Mouse (Mus musculus): ENCODE measurements around the gene Rpap3.

Gene Rpap3

DNA sequence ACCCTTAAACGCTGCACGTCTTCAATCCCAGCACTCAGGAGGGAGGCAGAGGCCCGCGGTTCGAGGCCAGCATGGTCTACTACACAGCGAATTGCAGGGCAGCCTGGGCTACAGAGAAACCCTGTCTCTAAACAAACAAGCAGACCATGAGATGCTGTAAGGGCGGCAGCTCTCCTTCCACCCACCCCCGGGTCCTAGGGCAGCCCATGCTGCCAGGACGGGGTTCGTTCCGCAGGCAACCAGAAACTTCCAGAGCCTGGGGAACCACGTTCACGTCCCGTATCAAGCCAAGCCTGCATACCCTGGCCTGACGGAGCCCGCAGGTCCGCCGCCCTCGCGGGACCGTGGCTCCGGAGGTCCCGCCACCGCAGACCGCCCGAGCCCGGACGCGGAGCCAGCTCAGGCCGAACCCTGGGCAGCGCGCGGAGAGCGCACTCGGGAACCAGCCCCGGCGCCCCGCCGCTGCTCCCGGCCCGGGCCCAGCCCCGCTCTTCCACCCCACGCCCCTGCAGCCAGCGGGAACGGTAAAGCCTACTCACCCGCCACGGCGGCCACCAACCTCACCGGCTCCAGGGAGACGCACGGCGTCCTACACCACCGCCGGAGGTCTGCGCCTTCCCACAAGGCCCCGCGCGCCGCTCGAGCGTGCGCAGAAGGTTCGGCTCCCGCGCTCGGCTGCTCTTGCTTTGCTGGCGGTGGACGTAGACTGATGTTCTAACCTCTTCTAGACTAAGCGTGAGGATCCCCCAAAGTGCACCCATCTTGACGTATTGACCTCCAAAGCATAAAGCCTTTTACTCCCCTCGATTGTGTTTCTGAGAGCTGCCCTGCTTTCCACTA lies at the start of gene Rpap3:
Rpap3 (minus strand) TSS at position 615 of the 840 bp plus-strand sequence.
- DNase-seq (ENCODE audit: low read depth, low spot score), result peak; percentile 60

DNA sequence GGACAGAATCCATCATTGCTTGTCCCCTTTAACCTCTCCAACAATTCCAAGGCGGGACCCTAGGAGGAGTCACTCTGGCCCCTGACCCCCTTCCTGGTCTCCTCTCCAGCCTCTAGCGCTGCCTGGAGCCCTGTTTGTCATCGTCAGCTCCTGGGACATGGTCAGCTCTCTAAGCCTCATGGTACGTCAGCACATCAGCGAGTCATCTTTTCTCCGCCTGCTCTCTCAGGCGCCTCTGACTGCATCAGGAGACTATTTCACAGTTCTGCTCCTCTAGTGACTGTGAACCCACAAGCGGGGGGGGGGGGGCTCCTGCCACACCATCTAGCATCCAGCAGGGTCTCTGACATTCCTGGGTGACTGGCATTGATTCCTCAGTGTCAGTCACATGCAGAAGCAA lies 49.7 kb upstream of the Rpap3 start:
- no peak for DNase-seq (ENCODE audit: low read depth, low spot score)

- no peak for DNase-seq (ENCODE audit: low read depth, low spot score)
These were observed 48.9 kb upstream of the Rpap3 start for GRCm38 (mm10) chr15:97754476-97754875.

GRCm38 (mm10) chr15:97752491-97752890 lies 46.9 kb upstream of the Rpap3 start:
- DNase-seq (ENCODE audit: low read depth, low spot score), result no peak

DNA sequence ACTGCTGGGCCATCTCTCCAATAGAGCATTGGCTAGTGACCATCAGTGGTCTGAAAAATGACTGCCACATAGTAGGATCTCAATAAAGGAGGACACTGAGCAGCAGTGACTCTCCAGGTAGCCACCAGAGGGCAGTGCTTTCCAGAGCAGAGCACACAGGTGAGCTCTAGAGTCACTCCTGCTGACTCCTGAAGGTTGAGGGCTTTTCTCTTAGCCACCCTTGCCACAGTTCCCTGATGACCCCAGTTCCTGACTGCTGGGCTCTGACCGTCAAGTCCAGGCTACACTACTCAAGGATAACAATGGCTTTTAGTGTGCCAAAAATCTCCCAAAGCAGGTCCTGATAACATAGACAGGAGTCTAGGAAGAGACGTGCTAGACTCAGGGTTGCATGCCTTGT lies 46.1 kb upstream of the Rpap3 start:
- DNase-seq (ENCODE audit: low read depth, low spot score), result no peak

GRCm38 (mm10) chr15:97750697-97751096 lies 45.1 kb upstream of the Rpap3 start:
- peak; percentile 62 for DNase-seq (ENCODE audit: low read depth, low spot score)

DNA sequence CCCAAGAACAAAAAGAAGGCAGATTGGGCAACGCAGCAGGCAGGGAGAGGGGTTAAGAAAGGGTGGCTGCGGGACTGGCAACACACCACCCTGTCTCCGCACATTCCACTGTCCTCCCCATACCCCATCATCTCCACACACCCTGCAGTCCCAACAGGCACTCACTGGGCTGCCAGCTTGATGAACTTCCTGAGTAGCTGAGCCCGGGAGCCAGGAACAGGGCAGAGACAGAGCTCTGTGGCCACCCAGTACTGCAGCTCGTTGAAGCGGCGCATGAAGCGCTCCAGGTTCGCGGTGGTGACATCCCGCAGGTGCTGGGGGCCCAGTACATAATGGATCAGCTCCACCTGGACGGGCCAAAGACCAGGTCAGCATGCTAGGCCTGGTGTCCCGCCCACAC lies 44.2 kb upstream of the Rpap3 start:
- DNase-seq (ENCODE audit: low read depth, low spot score), result no peak

DNA sequence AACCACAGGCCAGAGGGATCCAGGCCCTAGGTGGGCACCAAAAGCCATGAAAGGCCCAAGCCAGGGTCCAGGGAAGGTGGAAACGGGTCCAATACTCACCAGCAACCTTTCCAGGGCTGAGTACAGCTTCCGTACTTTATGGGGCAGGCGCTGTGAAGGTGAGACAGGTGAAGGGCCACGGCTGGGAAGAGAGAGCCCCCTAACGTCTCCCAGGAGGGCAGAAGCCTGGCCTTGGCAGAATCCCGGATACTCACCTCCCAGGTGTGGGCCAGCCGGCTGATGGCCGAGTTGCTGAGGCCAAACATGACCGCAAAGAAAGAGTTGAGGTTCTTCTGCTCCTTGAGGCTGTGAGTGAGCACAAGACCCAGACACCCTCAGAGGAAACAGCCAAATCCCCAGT lies 43.8 kb upstream of the Rpap3 start:
- DNase-seq (ENCODE audit: low read depth, low spot score), result no peak

GRCm38 (mm10) chr15:97748964-97749363 lies 43.3 kb upstream of the Rpap3 start:
- DNase-seq (ENCODE audit: low read depth, low spot score), result no peak

GRCm38 (mm10) chr15:97748309-97748708 lies 42.7 kb upstream of the Rpap3 start:
- no peak for DNase-seq (ENCODE audit: low read depth, low spot score)

GRCm38 (mm10) chr15:97747486-97747885 lies 41.9 kb upstream of the Rpap3 start:
- DNase-seq (ENCODE audit: low read depth, low spot score), result no peak

DNA sequence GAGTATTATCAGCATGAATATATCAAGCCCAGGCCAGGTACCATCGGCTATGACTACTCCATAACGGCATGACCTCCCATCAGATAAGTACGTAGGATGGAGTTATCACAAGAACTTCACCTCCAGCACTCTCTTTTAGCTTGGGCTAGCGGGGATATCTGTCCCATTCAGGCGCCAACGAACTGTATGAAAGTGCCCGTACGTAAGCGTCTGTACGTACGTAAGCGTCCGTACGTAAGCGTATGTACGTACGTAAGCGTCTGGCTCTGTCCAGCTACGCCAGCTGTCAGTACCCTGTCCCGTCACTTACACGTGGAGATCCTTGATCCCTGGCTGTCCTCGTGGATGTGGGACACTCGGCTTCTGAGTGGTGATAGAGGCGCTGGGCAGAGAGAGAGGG lies 41.1 kb upstream of the Rpap3 start:
- no peak for DNase-seq (ENCODE audit: low read depth, low spot score)

GRCm38 (mm10) chr15:97746278-97746677 lies 40.7 kb upstream of the Rpap3 start:
- no peak for DNase-seq (ENCODE audit: low read depth, low spot score)

DNA sequence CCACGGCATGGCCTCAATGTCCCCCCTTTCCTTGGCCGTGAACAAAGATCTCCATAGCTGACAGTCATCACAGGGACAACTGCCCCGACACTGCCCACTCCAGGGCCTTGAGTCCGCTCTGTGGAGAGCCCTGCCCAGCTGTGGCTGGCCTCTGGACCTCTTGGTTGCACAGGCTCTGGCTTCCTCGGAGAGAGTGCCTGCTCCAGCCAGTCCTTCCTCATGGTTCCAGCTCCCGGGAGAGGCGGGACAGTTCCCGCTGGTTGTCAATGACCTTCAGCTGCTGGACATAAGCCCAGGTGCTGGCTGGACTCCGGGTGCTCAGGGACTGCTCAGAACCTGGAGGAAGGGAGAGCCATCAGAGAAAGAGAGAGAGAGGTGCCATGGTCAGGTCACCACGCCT lies 39.7 kb upstream of the Rpap3 start:
- DNase-seq (ENCODE audit: low read depth, low spot score), result no peak

DNA sequence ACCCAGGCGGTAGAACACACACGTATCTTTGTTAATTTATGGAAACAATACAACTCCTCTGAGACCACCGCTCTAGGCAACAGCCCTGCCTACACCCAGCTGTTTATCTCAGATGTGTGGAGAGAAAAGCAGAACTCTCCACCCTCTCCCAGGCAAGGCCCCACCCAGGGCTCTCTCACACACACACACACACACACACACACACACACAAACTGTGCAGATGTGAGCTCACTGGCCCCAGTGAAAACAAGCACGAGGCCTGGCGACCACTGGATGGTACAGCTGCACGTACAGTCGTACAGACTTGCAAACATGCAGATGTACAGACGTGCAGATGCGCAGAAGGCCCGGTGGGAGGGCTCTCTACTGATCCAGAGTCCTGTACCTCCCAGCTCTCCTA lies 39.3 kb upstream of the Rpap3 start:
- DNase-seq (ENCODE audit: low read depth, low spot score), result no peak

DNA sequence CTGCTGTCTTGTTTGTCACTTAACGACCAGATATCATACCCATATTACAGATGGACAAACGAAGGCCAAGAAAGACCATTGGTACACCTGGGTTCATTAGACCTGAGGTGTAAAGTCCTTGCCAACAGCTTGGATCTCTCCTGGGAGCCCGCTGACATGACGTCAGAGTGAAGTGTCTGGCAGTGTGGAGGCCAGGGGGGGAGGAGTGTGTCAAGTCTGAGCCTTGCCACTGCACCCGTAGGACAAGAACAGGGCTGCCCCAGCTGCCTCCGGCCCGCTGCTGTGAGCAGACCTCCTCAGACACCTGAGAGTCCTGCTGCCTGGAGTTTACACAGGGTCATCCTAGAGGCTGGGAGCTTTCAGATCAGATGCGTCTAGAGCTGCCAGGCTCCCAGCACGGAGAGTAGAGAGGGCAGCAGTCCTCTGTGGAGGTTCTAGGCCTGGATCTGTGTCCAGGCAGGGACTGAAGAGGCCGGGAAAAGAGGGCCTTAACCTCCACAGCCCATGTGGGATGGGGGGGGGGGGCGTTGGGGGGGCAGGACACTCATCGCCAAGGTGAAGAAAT lies 38.4 kb upstream of the Rpap3 start:
- no peak for DNase-seq (ENCODE audit: low read depth, low spot score)

- no peak for DNase-seq (ENCODE audit: low read depth, low spot score)
These were observed 37.6 kb upstream of the Rpap3 start for GRCm38 (mm10) chr15:97743210-97743609.

GRCm38 (mm10) chr15:97742600-97742999 lies 37.0 kb upstream of the Rpap3 start:
- DNase-seq (ENCODE audit: low read depth, low spot score), result no peak

DNA sequence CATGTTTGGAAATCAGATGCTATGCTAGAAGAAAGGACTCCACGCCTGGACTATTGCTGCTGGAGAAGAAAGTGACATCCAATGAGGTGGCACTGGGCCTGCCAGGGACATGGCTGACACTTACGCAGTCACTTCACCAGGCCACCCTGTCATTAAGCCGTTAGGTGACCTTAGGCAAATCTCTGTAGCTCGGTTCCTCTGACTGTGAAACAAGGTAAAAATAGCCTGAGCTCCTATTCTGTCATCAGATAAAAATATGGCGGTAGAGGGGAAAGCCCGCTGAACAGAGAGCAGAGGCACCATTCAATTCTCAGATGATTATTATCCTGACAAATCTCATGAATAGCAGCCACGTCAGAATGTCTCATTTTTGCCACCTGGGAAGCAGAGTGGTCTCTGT lies 36.4 kb upstream of the Rpap3 start:
- DNase-seq (ENCODE audit: low read depth, low spot score), result no peak

DNA sequence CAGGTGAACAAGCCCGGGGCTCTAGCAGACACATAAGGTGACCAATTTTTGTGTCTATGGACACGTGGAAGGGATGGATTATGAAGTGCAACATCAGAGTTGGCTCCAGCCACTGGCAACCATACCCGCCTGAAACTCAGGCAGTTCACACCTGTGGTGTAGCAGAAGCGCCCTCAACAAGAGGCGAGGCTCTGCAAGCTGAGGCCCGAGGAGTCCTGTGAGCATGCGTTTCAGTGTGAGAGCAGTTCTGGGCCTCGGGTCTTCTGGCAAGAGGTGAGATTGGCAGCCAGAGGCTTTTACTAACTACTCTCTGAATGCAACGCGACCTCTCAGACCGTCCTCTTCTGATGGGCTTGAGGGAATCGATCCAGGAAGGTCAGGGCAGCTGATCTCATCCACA lies 36.0 kb upstream of the Rpap3 start:
- no peak for DNase-seq (ENCODE audit: low read depth, low spot score)

GRCm38 (mm10) chr15:97740283-97740732 lies 34.7 kb upstream of the Rpap3 start:
- DNase-seq (ENCODE audit: low read depth, low spot score), result no peak

DNA sequence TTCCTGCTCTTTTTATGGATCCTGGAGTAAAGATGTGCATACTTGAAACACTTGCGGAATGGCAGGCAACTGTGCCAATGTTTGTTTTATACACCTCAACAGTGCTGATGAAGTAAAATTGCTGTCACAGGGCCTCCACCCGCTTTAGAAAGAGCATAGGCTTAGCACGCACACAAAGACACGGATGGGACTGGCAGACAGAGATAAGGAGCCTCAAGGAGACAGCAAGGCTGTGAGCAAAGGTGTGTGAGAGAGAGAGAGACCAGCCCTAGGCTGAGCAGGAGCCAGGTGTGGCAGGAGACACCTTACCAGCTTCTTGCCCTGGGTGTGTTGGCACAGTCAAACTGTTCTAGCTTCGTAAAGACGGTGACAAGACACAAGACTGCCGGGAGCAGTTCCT lies 33.3 kb upstream of the Rpap3 start:
- no peak for DNase-seq (ENCODE audit: low read depth, low spot score)

DNA sequence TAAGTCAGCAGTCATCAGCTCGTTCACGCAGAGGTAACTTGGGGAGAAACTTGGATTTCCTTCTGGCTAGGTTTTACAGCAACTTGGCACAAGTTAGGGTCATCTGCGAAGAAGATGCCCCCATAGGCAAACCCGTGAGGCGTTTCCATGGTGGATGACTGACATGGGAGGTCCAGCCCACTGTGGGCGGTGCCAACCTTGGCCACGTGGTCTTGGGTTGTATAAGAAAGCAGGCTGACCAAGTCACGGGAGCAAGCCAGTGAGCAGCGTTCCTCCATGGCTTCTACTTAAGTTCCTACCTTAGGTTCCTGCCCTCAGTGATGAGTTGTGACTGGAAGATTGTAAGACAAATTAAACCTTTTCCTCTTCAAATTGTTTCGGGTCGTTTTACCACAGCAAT lies 26.4 kb upstream of the Rpap3 start:
- DNase-seq (ENCODE audit: low read depth, low spot score), result no peak

All from brain, embryonic 18.5 days (tissue).